Mouse (Mus musculus): ENCODE data around the gene Ccdc14.

DNA sequence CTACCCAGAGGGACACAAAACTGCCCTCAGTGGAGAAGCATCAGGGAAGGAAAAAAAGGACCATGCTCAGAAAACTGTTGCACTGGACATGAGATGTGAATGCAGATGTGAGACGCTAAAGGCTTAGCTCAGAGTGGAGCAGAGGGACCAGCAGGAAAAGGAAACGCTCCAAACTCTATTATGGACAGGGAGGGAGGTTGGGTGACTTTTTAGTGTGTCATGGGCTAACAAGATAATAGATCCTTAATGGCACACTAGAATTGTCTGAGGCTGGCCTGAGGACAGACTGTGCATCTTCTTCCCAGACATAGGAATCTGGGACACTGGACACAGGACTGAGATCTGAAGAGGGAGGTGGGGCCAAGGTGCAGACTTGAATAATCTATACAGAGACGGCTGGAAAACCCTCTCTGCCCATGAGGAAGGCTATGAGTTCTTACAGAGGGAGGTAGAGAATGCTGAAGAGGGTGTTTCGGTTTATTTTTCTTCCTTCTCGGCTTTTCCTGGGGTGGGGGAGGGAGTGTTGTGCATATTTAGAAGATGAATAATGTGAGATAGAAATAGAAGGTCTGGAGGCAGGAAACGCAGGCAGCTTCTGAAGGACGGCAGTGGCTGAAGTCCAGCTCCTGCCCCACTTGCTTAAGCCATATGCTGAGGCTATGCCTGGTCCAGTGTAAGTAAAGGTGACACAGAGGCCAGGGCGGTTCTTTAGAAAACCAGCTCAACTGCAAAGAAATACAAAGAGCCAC, 46.7 kb upstream of the Ccdc14 start:
- TF ChIP-seq CTCF (conservative IDR thresholded peaks at IDR 0.05 in 1 of 2, IDR thresholded peaks at IDR 0.05 in 1 of 2; ENCODE audit: low read depth in 2 of 2, low read length in 2 of 2) = no peak
- TF ChIP-seq POLR2A (IDR thresholded peaks at IDR 0.05; ENCODE audit: low read depth, low read length) = no peak
- no peak for TF ChIP-seq MXI1 (IDR thresholded peaks at IDR 0.05; ENCODE audit: low read depth, low read length)
- no peak for TF ChIP-seq MAZ (IDR thresholded peaks at IDR 0.05; ENCODE audit: low read depth, low read length)
- TF ChIP-seq EP300 (IDR thresholded peaks at IDR 0.05; ENCODE audit: low read length) = no peak
- TF ChIP-seq ZC3H11A (IDR thresholded peaks at IDR 0.05; ENCODE audit: low read depth, low read length) = no peak
- TF ChIP-seq E2F4 (IDR thresholded peaks at IDR 0.05; ENCODE audit: insufficient replicate concordance, low read depth, low read length) = no peak
- TF ChIP-seq CHD1 (IDR thresholded peaks at IDR 0.05; ENCODE audit: low read depth, low read length) = no peak

Data from CH12.LX (cell line).